Mouse (Mus musculus) kidney, adult 2 months (tissue): ENCODE measurements around the gene Trim41. TPM values are rescaled to one million over a fixed set of nuclear protein-coding genes. Genes with fewer than 3 reads are reported as not detected.
A peak's percentile ranks its signal among the peaks of the same experiment; 100 is the strongest.

Experiments used
- DNase-seq: peaks from one replicate; pipeline ENCODE4 v3.0.0; 2021
- H3K27ac ChIP-seq: fragments of 200-500 bp; 2 replicates; pipeline ENCODE4 v1.5.1; 2012; ENCODE audit warnings: low read depth, low read length, control low read depth, inconsistent platforms; ENCODE audit not compliant: insufficient read depth
- H3K27me3 ChIP-seq: fragments of 200-500 bp; replicated peaks from 2 replicates; pipeline ENCODE4 v1.6.1; 2012; ENCODE audit warnings: mild to moderate bottlenecking, moderate library complexity, low read length, inconsistent platforms; ENCODE audit not compliant: control insufficient read depth, insufficient read depth
- H3K36me3 ChIP-seq: fragments of 200-500 bp; 2 replicates; pipeline ENCODE4 v1.6.1; 2012; ENCODE audit warnings: mild to moderate bottlenecking, moderate library complexity, low read length, inconsistent platforms; ENCODE audit not compliant: control insufficient read depth, insufficient read depth
- H3K4me1 ChIP-seq: fragments of 200-500 bp; 2 replicates; pipeline ENCODE4 v1.6.1; 2011; ENCODE audit warnings: low read length; ENCODE audit not compliant: control insufficient read depth, insufficient read depth
- H3K4me3 ChIP-seq: fragments of 200-500 bp; 2 replicates; pipeline ENCODE4 v1.5.1; 2011; ENCODE audit warnings: mild to moderate bottlenecking, low read depth, low read length, control low read depth; ENCODE audit not compliant: insufficient read depth
- CTCF ChIP-seq: fragments of 200-500 bp; conservative IDR thresholded peaks from 2 replicates; pipeline ENCODE4 v1.5.1; 2011; ENCODE audit warnings: low read depth, mild to moderate bottlenecking, control low read depth, low read length, moderate library complexity, mixed read lengths; ENCODE audit not compliant: insufficient read depth, insufficient read length
- POLR2A ChIP-seq: fragments of 200-500 bp; IDR thresholded peaks from one replicate; pipeline ENCODE4 v1.6.1; 2011; ENCODE audit warnings: low read depth, low read length, control low read depth
- whole genome bisulfite sequencing: fragments of 180-500 bp; shearing (Covaris S2); methylation state at CpG from one replicate; pipeline ENCODE4 v1.1.7; 2018; 5-methylcytosine and 5-hydroxymethylcytosine counted together
- polyA plus RNA-seq: library from polyadenylated mRNA; depleted of rRNA; stranded (reverse); fragments of >200 nt; gene quantifications from 2 replicates; pipeline ENCODE4 v1.2.3, GENCODE M21; 2012; rRNA removed

Trim41 gene
- polyA plus RNA-seq, 1 experiment, result 26.3 TPM

DNA sequence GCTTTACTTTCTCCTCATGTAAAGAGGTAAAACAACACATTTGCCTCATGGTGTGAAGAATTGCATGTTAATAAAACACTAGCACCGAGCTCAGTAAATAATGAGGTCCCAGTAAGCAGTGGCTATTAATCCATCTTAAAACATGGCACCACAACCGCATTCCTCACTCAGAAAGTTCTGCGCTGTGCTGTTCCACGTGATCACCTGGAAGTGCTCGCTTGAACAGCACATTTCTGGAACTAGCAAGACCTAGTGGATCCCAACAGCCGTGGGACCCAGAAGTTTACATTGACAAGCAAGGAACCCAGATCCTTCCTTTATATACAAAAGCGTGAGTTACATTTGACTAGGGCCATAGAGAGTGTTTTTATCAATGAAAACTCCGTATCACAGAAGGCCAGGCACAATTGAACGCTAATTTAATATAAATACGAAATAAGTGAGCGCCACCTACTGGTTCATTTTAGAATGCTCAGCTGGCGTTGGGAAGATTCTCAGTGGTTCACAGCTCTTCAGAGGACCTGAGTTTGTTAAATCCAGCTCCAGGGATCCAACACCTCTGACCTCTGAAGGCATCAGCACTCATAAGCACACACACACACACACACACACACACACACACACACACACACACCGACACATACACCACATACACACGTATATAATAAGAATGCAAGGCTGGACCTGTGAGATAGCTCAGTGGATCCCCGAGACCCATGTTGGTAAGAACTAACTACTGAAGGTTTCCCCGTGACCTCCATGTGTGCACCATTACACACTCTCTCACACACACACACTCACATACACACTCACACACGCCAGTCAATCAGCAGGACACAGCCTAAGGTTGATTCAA lies 42.5 kb downstream of the Trim41 start:
- H3K27ac ChIP-seq, result no peak overlapping the region
- H3K27me3 ChIP-seq, result no peaks in the 10 kb centered on the region
- no peaks in the 10 kb centered on the region for H3K36me3 ChIP-seq
- DNase-seq, result peak; percentile 53
- H3K4me3 ChIP-seq, result no peak overlapping the region
- 29% methylated on average over 17 of the region's 17 CpGs for WGBS
- H3K4me1 ChIP-seq, result no peaks in the 10 kb centered on the region
- TF ChIP-seq POLR2A (no peak), CTCF (peak; percentile 29; the same call in 1 of the 2 replicates)

DNA sequence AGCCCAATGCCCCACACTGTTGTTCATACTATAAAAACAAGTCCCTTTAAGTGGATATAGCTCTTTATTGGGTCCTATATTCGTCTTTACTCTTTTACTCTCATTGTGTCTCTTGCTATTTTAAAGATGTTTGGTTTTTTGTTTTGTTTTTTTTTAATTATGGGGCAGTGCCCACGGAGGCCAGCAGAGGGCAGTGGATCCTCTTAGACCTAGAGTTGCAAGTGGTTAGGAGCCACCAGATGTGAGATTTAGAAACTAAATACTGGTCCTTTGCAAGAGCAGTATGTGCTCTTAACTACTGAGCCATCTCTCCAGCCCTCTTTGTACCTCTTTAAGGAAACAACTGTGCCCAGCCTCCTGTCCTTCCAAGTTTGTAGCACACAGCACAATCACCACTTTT lies 45.5 kb downstream of the Trim41 start:
- peak; percentile 20 for DNase-seq

DNA sequence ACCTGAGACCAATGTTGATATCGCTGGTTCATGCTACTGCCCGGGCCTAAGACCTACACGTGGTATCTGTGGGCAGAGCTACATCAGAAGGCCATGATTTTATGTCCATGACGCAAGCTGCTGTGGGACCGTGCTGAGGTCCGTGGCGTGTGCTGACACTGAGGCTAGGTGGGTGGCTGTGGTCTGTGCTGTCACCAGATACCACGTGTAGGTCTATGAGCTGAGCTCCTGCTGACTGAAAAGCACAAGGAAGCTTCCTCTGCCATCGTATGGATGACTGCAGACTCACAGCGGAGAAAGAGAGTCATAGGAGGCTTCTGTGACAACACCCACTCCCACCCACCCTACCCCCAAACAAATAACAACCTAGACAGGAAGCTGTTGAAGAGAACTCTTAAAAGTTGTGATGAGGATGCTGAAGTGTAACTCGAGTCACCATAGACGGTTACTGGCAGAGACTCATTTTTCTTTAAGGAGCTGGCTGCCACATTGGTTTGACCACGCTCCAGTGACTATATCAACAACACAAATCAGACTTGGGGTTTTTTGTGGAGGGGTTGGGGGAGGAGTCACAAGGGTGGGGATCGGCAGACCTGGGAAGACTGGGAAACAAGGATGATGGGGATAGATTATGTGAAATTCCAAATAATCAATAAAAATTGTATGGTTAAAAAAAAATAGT lies 49.8 kb downstream of the Trim41 start:
- no peaks in the 10 kb centered on the region for H3K36me3 ChIP-seq
- 47% methylated on average over 14 of the region's 14 CpGs for WGBS
- no peaks in the 10 kb centered on the region for H3K4me1 ChIP-seq
- DNase-seq, result no peak
- TF ChIP-seq POLR2A (no peak), CTCF (no peak)
- H3K4me3 ChIP-seq, result no peak overlapping the region
- no peaks in the 10 kb centered on the region for H3K27me3 ChIP-seq
- H3K27ac ChIP-seq, result no peak overlapping the region

More for the DNA sequence above, 45.5 kb downstream of the Trim41 start:
- WGBS, result 12% methylated on average over 2 of the region's 2 CpGs
- no peak overlapping the region for H3K27ac ChIP-seq
- H3K27me3 ChIP-seq, result no peaks in the 10 kb centered on the region
- no peaks in the 10 kb centered on the region for H3K4me1 ChIP-seq
- TF ChIP-seq CTCF, result peak; percentile 73
- TF ChIP-seq POLR2A, result no peak
- no peaks in the 10 kb centered on the region for H3K36me3 ChIP-seq
- no peak overlapping the region for H3K4me3 ChIP-seq

DNA sequence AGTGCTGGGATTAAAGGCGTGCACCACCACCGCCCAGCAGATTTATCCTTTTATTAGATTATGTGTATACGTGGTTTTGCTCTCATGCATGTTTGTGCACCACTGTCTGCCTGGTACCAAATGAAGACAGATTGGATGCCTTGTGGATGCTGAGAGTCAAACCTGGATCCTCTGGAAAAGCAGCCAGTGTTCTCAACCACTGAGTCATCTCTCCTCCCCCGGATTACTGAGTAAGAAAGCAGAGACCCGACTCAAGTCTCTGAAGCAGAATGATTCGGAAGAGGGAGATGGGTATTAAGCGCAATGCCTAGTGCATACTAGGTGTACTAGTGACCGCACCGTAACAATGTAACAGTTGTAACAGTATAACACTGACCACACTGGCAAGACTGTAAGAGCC lies 53.0 kb downstream of the Trim41 start:
- TF ChIP-seq POLR2A (no peak), CTCF (no peak)
- no peak overlapping the region for H3K4me3 ChIP-seq
- no peak for DNase-seq
- H3K36me3 ChIP-seq, result no peaks in the 10 kb centered on the region
- no peak overlapping the region for H3K27ac ChIP-seq
- H3K4me1 ChIP-seq, result no peaks in the 10 kb centered on the region
- H3K27me3 ChIP-seq, result no peaks in the 10 kb centered on the region
- WGBS, result 80% methylated on average over 9 of the region's 9 CpGs

DNA sequence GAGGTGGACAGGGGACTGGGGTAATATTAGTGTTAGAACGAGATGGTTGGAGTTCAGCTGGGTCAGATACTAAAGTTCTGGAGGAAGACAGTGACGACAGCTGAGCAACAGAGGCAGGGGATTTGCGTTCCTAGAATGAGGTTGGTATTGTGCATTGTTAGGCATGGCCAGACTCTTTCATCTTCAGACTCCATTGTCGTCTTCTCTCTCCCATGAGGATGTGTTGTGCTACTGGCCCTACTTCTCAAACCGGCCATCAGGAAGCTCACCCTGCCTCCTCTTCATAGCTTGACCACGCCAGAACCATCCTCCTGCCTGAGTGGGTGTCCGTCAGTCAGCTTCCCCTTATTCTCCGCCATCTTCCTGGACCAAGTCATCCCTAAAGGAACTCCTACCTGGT lies 58.1 kb downstream of the Trim41 start:
- no peaks in the 10 kb centered on the region for H3K36me3 ChIP-seq
- no peaks in the 10 kb centered on the region for H3K4me1 ChIP-seq
- H3K27ac ChIP-seq, result no peak overlapping the region
- no peak overlapping the region for H3K4me3 ChIP-seq
- DNase-seq, result no peak
- no peak for TF ChIP-seq CTCF
- no peak for TF ChIP-seq POLR2A
- H3K27me3 ChIP-seq, result no peaks in the 10 kb centered on the region
- WGBS, result 89% methylated on average over 8 of the region's 8 CpGs

Other genes with a start within 250 kb of the Trim41 start
- gene Rack1, start 17.0 kb downstream of the Trim41 start, polyA plus RNA-seq, result 1,151 and 1,243 TPM in 2 replicates
- 80.3 and 98.8 TPM in 2 replicates for gene Trim7, start 8.8 kb upstream of the Trim41 start, polyA plus RNA-seq
- 9.7 and 10.4 TPM in 2 replicates for gene Gm12184, start 9.3 kb upstream of the Trim41 start, polyA plus RNA-seq
- gene Irgm1, start 54.3 kb upstream of the Trim41 start, polyA plus RNA-seq, result 24.4 and 28.2 TPM in 2 replicates
- gene Gm5431, start 84.9 kb upstream of the Trim41 start, polyA plus RNA-seq, result 0.19 and 0.20 TPM in 2 replicates
- 4.0 and 6.5 TPM in 2 replicates for gene Psme2b, start 128.8 kb upstream of the Trim41 start, polyA plus RNA-seq
- gene Olfr56, start 161.5 kb upstream of the Trim41 start, polyA plus RNA-seq, result 0.10 and 0.16 TPM in 2 replicates
- 2.0 and 3.1 TPM in 2 replicates for gene 9930111J21Rik1, start 162.0 kb upstream of the Trim41 start, polyA plus RNA-seq
- gene Gm12185, start 174.9 kb upstream of the Trim41 start, polyA plus RNA-seq, result 0.08 and 0.33 TPM in 2 replicates
- 3.7 and 5.5 TPM in 2 replicates for gene Tgtp1, start 176.8 kb upstream of the Trim41 start, polyA plus RNA-seq
- 1.4 and 2.4 TPM in 2 replicates for gene 9930111J21Rik2, start 233.9 kb upstream of the Trim41 start, polyA plus RNA-seq
- gene Tgtp2, start 246.9 kb upstream of the Trim41 start, polyA plus RNA-seq, result 12.1 and 15.1 TPM in 2 replicates